Mouse (Mus musculus) lung, adult 2 months (tissue): Measurements from ENCODE around the gene Phex.

Experiments used
- CTCF ChIP-seq: fragments of 200-500 bp; IDR thresholded peaks from 2 replicates; pipeline ENCODE4 v1.5.1; 2011; ENCODE audit warnings: mild to moderate bottlenecking, low read length, control low read depth; ENCODE audit not compliant: insufficient read depth
- POLR2A ChIP-seq: fragments of 200-500 bp; IDR thresholded peaks from 2 replicates; pipeline ENCODE4 v1.6.1; 2011; ENCODE audit warnings: low read depth, mild to moderate bottlenecking, control low read depth, low read length, borderline replicate concordance; ENCODE audit errors: extremely low read depth

- TF ChIP-seq POLR2A (no peak), CTCF (peak; percentile 56; the same call in 1 of the 2 replicates)
Measured at GRCm38 (mm10) chrX:157454430-157454829, 39.3 kb upstream of the Phex start.
